Mouse (Mus musculus): ENCODE results near the gene Apof.

GRCm38 (mm10) chr10:128255925-128256324 is 12.5 kb upstream of the Apof start:
- TF ChIP-seq CTCF (IDR thresholded peaks at IDR 0.05; ENCODE audit: insufficient read depth, low read depth, low read length) (no peak), POLR2A (IDR thresholded peaks at IDR 0.05; ENCODE audit: insufficient read depth, low read depth, low read length) (no peak)
